Mouse (Mus musculus) embryonic facial prominence, embryonic 14.5 days (tissue): ENCODE results near the gene Tax1bp1. TPM values are rescaled to one million over a fixed set of nuclear protein-coding genes. Genes with fewer than 3 reads are reported as not detected.
"Not testable (repeated sequence)": the region's sequence is repeated elsewhere in the genome, so short reads cannot be mapped to it uniquely, and the experiment has no call there.

Experiments
- ATAC-seq: fragments of 200-750 bp; cut with Nextera tagmentation; 2 replicates; pipeline ENCODE4 v1.8.0; 2017; ENCODE audit warnings: low read depth, moderate number of reproducible peaks, moderate TSS enrichment
- DNase-seq: peaks from one replicate; pipeline ENCODE4 v3.0.0-alpha.2; 2015; ENCODE audit warnings: low spot score
- H3K27ac ChIP-seq: fragments of 300-500 bp; sonication (generic); replicated peaks from 2 replicates; pipeline ENCODE4 v1.5.1; 2014; ENCODE audit warnings: low read depth, mild to moderate bottlenecking, low read length, moderate library complexity
- H3K27me3 ChIP-seq: fragments of 300-500 bp; sonication (generic); replicated peaks from 2 replicates; pipeline ENCODE4 v1.6.1; 2014; ENCODE audit warnings: low read length; ENCODE audit not compliant: control insufficient read depth, insufficient read depth
- H3K36me3 ChIP-seq: fragments of 300-500 bp; sonication (generic); 2 replicates; pipeline ENCODE4 v1.6.1; 2014; ENCODE audit warnings: low read length, mixed read lengths; ENCODE audit not compliant: control insufficient read depth, insufficient read depth
- H3K4me1 ChIP-seq: fragments of 300-500 bp; sonication (generic); 2 replicates; pipeline ENCODE4 v1.6.1; 2014; ENCODE audit warnings: antibody characterized with exemption, low read length; ENCODE audit not compliant: control insufficient read depth, insufficient read depth
- H3K4me2 ChIP-seq: fragments of 300-500 bp; sonication (generic); 2 replicates; pipeline ENCODE4 v1.6.1; 2014; ENCODE audit warnings: low read depth, mild to moderate bottlenecking, low read length, moderate library complexity, mixed read lengths
- H3K4me3 ChIP-seq: fragments of 300-500 bp; sonication (generic); 2 replicates; pipeline ENCODE4 v1.5.1; 2014; ENCODE audit warnings: low read depth, mild to moderate bottlenecking, low read length
- H3K9ac ChIP-seq: fragments of 300-500 bp; sonication (generic); 2 replicates; pipeline ENCODE4 v1.6.1; 2014; ENCODE audit warnings: low read depth, mild to moderate bottlenecking, low read length, moderate library complexity, mixed read lengths
- H3K9me3 ChIP-seq: fragments of 300-500 bp; sonication (generic); 2 replicates; pipeline ENCODE4 v1.6.1; 2016; ENCODE audit warnings: low read length; ENCODE audit not compliant: control insufficient read depth
- WGBS: fragments of 180-500 bp; shearing (Covaris S2); extraction: QIAGEN DNeasy Blood & Tissue Kit; methylation state at CpG from one replicate; pipeline ENCODE4 v1.1.7; 2014; 5-methylcytosine and 5-hydroxymethylcytosine counted together
- polyA plus RNA-seq: library from polyadenylated mRNA; unstranded; fragments of >200 nt; fragmentation: Nextera tagmentation; extraction: Ambion mirVana; gene quantifications from 2 replicates; pipeline ENCODE4 v1.2.1, GENCODE M21; 2014

The Tax1bp1 gene
- 139 and 141 TPM in 2 replicates for polyA plus RNA-seq

DNA sequence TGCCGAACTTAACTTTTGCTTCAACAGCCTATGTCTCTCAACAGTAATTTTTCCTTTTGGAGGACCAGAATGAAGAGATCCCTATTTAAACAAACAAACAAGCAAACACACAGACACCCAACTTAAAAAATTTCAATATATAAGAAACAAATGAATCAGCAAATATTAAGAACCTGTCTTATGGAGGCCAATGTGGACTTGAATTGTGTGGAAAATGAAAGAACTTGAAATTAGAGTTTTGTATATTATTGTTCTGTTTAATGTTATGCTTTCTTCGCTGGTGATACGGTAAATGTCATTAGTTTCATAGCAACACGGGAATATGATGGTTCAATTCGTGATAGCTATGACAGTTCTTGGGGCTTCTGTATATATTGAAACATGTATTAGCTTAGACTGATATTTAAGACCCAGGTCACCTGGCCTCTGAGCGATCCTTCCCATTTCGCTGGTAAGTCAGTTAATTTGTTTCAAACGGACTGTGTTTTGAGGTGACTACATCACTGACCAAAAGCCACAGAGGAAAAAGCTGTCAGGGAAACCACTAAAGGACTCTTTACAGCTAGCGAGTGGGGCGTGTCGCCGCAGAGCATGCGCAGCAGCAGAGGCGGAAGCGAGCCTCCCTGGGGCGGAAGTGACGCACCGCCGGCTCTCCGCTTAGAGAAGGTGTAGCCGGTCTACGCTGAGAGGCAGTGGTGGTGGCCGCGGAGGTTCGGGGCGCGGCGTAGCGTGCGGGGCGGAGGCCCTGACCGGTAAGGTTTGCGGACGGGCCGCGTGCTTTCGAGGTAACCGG, at the start of gene Tax1bp1:
TSS of gene Tax1bp1 (plus strand) at position 626 of the 793 bp plus-strand sequence.
- Histone ChIP-seq H3K9ac (peak within 1 kb of the TSS; percentile 96), H3K9me3 (no peaks in the 10 kb centered on the region), H3K4me3 (peak within 1 kb of the TSS; percentile 100), H3K4me2 (peak within 1 kb of the TSS; percentile 70), H3K27me3 (no peaks in the 10 kb centered on the region), H3K4me1 (peaks cover 8% of the 10 kb centered on the region), H3K27ac (peak within 1 kb of the TSS; percentile 97), H3K36me3 (no peaks in the 10 kb centered on the region)
- DNase-seq (peak; percentile 96), ATAC-seq (peak; percentile 99)
- 4% methylated on average over 33 of the region's 38 CpGs for WGBS

DNA sequence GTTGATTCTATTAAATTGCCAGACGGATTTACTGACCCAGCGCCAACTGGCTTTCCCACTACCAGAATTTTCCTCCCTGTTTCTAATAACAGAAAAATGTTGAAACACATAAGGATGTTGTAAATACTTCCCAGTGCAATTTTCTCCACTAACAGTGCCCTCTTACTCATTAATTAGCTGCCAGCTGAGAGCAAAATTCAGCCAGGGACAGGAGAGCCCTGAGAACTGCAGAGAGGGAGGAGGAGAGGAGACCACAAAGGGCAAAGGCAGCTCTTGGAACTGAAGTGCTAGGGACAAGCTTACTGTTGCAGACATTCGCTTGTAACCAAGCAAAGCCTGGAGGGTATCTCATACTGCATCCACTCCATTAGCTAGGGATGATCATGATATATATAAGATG, 45.9 kb upstream of the Tax1bp1 start:
- no peak overlapping the region for H3K4me3 ChIP-seq
- H3K36me3 ChIP-seq = no peaks in the 10 kb centered on the region
- no peaks in the 10 kb centered on the region for H3K27me3 ChIP-seq
- no peak overlapping the region for H3K27ac ChIP-seq
- H3K4me1 ChIP-seq = no peaks in the 10 kb centered on the region
- ATAC-seq = no peak
- DNase-seq = no peak
- WGBS = 69% methylated on average over 3 of the region's 3 CpGs
- H3K9ac ChIP-seq = no peak overlapping the region
- H3K9me3 ChIP-seq = no peaks in the 10 kb centered on the region
- no peak overlapping the region for H3K4me2 ChIP-seq

DNA sequence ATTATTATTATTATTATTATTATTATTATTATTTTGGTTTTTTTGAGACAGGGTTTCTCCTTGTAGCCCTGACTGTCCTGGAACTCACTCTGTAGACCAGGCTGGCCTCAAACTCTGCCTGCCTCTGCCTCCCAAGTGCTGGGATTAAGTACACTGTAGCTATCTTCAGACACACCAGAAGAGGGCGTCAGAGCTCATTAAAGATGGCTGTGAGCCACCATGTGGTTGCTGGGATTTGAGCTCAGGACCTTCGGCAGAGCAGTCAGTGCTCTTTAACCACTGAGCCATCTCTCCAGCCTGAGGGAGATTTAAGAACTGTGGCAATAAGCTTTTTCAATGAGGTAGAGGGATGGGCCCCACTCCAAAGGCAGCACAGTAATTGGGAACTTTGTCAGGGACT, 43.7 kb upstream of the Tax1bp1 start:
- H3K9me3 ChIP-seq, H3K27ac ChIP-seq, H3K36me3 ChIP-seq, H3K27me3 ChIP-seq, H3K9ac ChIP-seq, DNase-seq, H3K4me3 ChIP-seq, ATAC-seq, H3K4me1 ChIP-seq, H3K4me2 ChIP-seq: not testable (repeated sequence)
- WGBS = 47% methylated on average over 2 of the region's 2 CpGs

DNA sequence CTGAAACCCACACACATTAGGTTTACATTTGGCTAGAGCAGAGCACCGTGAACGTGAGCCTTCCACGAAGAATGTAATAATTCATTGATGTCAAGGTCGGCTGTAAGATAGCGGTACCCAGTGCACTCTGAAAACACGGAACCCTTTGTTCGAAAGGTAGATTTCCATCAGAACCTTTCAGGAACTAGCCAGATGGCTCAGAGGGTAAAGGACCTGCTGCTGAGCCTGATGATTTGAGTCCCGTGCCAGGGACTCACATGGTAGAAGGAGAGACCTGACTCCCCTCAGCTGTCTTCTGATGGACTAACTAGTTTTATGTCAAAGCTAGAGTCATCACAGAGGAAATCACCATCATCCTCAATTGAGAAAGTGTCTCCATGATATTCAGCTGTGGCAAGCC, 41.7 kb upstream of the Tax1bp1 start:
- Histone ChIP-seq H3K9ac (no peak overlapping the region), H3K4me1 (no peaks in the 10 kb centered on the region), H3K27me3 (no peaks in the 10 kb centered on the region), H3K4me3 (no peak overlapping the region), H3K9me3 (no peaks in the 10 kb centered on the region), H3K27ac (no peak overlapping the region), H3K36me3 (no peaks in the 10 kb centered on the region), H3K4me2 (no peak overlapping the region)
- 75% methylated on average over 8 of the region's 8 CpGs for WGBS
- ATAC-seq (no peak), DNase-seq (no peak)

DNA sequence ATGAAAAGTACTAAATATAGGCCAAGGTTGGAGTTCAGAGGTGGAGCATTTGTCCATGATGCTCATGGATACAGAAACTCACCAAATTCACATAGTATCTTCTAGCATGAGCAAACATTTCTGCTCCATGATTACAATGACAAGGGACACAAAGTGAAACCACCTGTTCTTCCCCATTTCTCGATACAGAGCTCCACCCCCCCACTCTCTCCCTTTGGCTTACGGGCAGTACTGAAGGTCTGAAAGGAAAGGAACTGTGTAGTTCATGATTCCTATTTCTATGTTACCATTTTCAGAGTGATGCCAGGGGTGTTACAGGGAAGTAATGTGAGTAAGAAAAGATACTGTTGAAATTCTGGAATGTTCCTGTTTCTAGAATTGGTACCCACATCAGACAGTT, 41.0 kb upstream of the Tax1bp1 start:
- DNase-seq (no peak), ATAC-seq (no peak)
- Histone ChIP-seq H3K4me1 (no peaks in the 10 kb centered on the region), H3K9me3 (no peaks in the 10 kb centered on the region), H3K9ac (no peak overlapping the region), H3K4me3 (no peak overlapping the region), H3K4me2 (no peak overlapping the region), H3K36me3 (no peaks in the 10 kb centered on the region), H3K27me3 (no peaks in the 10 kb centered on the region), H3K27ac (no peak overlapping the region)
- WGBS = 27% methylated on average over 2 of the region's 2 CpGs

DNA sequence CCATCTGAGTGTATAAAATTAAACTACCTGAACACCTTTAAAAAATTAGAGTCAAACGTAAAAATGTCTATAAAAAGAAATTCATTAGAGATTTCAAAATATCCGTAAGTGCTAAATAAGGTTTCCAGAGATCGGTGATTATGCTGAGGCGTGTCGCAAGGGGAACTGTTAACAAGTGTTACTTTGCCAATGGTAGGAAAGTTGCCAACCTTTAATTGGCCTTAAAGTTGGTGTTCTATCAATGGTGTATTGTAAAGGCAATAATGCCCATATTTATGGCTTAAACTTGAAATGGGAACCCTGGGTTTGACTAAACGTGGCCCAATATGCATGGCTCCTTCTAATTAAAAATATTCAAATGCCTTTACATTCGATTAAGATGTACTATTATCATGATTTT, 39.8 kb upstream of the Tax1bp1 start:
- no peaks in the 10 kb centered on the region for H3K36me3 ChIP-seq
- 83% methylated on average over 7 of the region's 7 CpGs for WGBS
- no peak for ATAC-seq
- no peak overlapping the region for H3K4me2 ChIP-seq
- H3K9me3 ChIP-seq = no peaks in the 10 kb centered on the region
- no peak overlapping the region for H3K4me3 ChIP-seq
- H3K9ac ChIP-seq = no peak overlapping the region
- H3K4me1 ChIP-seq = no peaks in the 10 kb centered on the region
- no peaks in the 10 kb centered on the region for H3K27me3 ChIP-seq
- H3K27ac ChIP-seq = no peak overlapping the region
- no peak for DNase-seq

DNA sequence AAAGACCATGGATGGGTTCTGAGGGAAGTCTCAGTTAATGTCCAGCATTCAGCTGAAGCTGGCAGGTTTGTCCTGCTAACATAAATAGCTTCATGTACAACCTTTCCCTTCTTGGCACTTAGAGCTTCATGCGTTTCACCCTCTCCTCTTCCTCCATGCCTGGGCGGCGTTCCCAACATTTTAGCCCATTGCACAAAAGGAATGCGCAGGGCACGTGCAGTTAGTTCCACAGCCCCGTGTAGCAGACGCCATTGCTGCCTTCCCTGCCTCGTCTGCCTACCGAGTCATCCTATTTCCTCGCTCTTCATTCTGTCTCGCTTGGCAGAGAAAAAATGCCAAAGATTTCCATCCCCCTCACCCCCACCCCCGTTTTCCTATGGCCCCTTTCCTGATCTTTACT, 39.0 kb upstream of the Tax1bp1 start:
- WGBS = 77% methylated on average over 12 of the region's 12 CpGs
- Histone ChIP-seq H3K9ac (no peak overlapping the region), H3K27me3 (no peaks in the 10 kb centered on the region), H3K27ac (no peak overlapping the region), H3K36me3 (no peaks in the 10 kb centered on the region), H3K4me1 (no peaks in the 10 kb centered on the region), H3K4me2 (no peak overlapping the region), H3K9me3 (no peaks in the 10 kb centered on the region), H3K4me3 (no peak overlapping the region)
- DNase-seq (no peak), ATAC-seq (no peak)

DNA sequence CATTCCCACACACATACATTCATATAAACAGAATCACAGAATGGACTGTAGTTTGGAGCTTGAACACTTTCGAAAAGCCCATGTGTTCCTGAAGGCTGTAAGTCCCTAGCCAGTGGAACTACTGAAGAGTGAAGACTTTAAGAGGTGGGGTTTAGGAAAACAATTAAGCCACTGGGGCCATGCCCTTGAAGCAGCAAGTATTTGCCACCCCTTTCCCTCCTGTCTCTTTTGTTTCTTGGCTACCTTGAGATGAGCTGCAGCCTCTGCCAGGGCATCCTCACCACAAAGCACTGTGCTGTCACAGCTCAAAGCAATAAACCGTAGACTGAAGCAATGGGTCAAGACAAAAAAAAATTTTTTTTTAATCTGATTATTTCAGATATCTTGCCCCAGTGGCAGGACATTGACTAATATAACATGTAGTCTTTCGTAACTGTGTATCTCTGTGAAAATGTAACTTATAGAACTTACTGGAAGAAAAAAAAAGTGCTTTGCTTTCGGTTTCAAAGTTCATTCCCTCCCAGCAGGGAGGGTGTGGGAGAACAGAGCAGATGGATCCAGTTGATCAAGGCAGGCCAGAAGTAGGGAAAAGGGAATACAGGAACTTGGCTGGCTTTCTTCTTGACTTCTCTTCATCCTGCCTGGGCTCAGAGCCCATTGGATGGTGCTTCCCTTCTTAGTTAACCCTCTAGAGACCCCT, 38.2 kb upstream of the Tax1bp1 start:
- Histone ChIP-seq H3K4me2 (no peak overlapping the region), H3K4me1 (no peaks in the 10 kb centered on the region), H3K9me3 (no peaks in the 10 kb centered on the region), H3K4me3 (no peak overlapping the region), H3K36me3 (no peaks in the 10 kb centered on the region), H3K27me3 (no peaks in the 10 kb centered on the region), H3K27ac (no peak overlapping the region), H3K9ac (no peak overlapping the region)
- DNase-seq (peak; percentile 54), ATAC-seq (no peak)
- WGBS = 63% methylated on average over 4 of the region's 4 CpGs
